Mouse (Mus musculus) CH12.LX (cell line): ENCODE results near the gene Retreg3. TPM values are rescaled to one million over a fixed set of nuclear protein-coding genes. Genes with fewer than 3 reads are reported as not detected.

Experiments used
- DNase-seq: peaks from one replicate; pipeline ENCODE4 v3.0.0-alpha.2; 2013; ENCODE audit errors: extremely low read depth
- H3K27ac ChIP-seq: 2 replicates; pipeline ENCODE4 v1.5.1; 2012; ENCODE audit warnings: low read depth, mild to moderate bottlenecking, control low read depth, moderate library complexity; ENCODE audit not compliant: insufficient read depth
- H3K27me3 ChIP-seq: replicated peaks from 2 replicates; pipeline ENCODE3; 2012; ENCODE audit warnings: inconsistent platforms
- H3K36me3 ChIP-seq, 2 experiments: replicated peaks in 1 of 2; 2 replicates each; pipeline versions ENCODE3 to v1.6.1; 2012; ENCODE audit warnings: inconsistent platforms in 1 of 2, low read length in 1 of 2, mild to moderate bottlenecking in 1 of 2, mixed read lengths in 1 of 2, moderate library complexity in 1 of 2; ENCODE audit not compliant: control insufficient read depth in 1 of 2, insufficient read depth in 1 of 2
- H3K4me1 ChIP-seq, 2 experiments: 2 replicates each; pipeline ENCODE4 v1.6.1; 2012; ENCODE audit warnings: inconsistent platforms in 1 of 2, moderate library complexity in 1 of 2; ENCODE audit not compliant: insufficient read depth in 2 of 2, control insufficient read depth in 1 of 2
- H3K4me2 ChIP-seq: 2 replicates; pipeline ENCODE4 v1.6.1; 2012; ENCODE audit warnings: low read depth, mild to moderate bottlenecking, control low read depth; ENCODE audit not compliant: poor library complexity, insufficient read depth, severe bottlenecking
- H3K4me3 ChIP-seq, 3 experiments: fragments of 150-350 bp in 1 of 3; sonication (generic) in 1 of 3; replicated peaks in 1 of 3; 2 replicates each; pipeline versions ENCODE3 to v1.5.1; 2011 to 2012; ENCODE audit warnings: low read depth in 2 of 3, low read length in 2 of 3, mild to moderate bottlenecking in 2 of 3, moderate library complexity in 2 of 3, control low read depth in 1 of 3, improper control_type of control experiment in 1 of 3, inconsistent platforms in 1 of 3, mixed read lengths in 1 of 3; ENCODE audit not compliant: poor library complexity in 1 of 3
- H3K79me2 ChIP-seq: replicated peaks from 2 replicates; pipeline ENCODE4 v1.6.1; 2012; ENCODE audit warnings: mild to moderate bottlenecking, moderate library complexity; ENCODE audit not compliant: control insufficient read depth, poor library complexity, insufficient read depth, severe bottlenecking; ENCODE audit errors: extremely low read depth
- H3K9ac ChIP-seq: 2 replicates; pipeline ENCODE4 v1.6.1; 2012; ENCODE audit warnings: low read depth, mild to moderate bottlenecking, control low read depth, moderate library complexity; ENCODE audit not compliant: insufficient read depth
- H3K9me3 ChIP-seq: replicated peaks from 2 replicates; pipeline ENCODE3; 2012; ENCODE audit warnings: low read length, inconsistent platforms, mixed read lengths
- BHLHE40 ChIP-seq: IDR thresholded peaks from 2 replicates; pipeline ENCODE4 v1.6.1; 2011; ENCODE audit warnings: mild to moderate bottlenecking, low read depth, low read length, improper control_type of control experiment
- CHD1 ChIP-seq: IDR thresholded peaks from 2 replicates; pipeline ENCODE4 v1.6.1; 2012; ENCODE audit warnings: low read depth, low read length, improper control_type of control experiment, inconsistent platforms
- CHD2 ChIP-seq: IDR thresholded peaks from 2 replicates; pipeline ENCODE4 v1.6.1; 2011; ENCODE audit warnings: low read length, improper control_type of control experiment
- CTCF ChIP-seq, 2 experiments: IDR thresholded peaks in 1 of 2; conservative IDR thresholded peaks in 1 of 2; 2 replicates each; pipeline ENCODE4 v1.5.1; 2011 to 2012; ENCODE audit warnings: low read depth in 2 of 2, low read length in 2 of 2, improper control_type of control experiment in 1 of 2, inconsistent platforms in 1 of 2, mild to moderate bottlenecking in 1 of 2, moderate library complexity in 1 of 2
- E2F4 ChIP-seq: IDR thresholded peaks from 2 replicates; pipeline ENCODE4 v1.6.1; 2011; ENCODE audit warnings: low read depth, low read length, improper control_type of control experiment; ENCODE audit not compliant: insufficient replicate concordance
- ELF1 ChIP-seq: IDR thresholded peaks from 2 replicates; pipeline ENCODE4 v1.6.1; 2014; ENCODE audit warnings: low read depth, mild to moderate bottlenecking, inconsistent platforms, low read length, improper control_type of control experiment
- EP300 ChIP-seq: IDR thresholded peaks from 2 replicates; pipeline ENCODE4 v1.6.1; 2011; ENCODE audit warnings: low read length, improper control_type of control experiment
- ETS1 ChIP-seq: conservative IDR thresholded peaks from 2 replicates; pipeline ENCODE4 v1.6.1; 2012; ENCODE audit warnings: low read depth, mild to moderate bottlenecking, inconsistent platforms, low read length, improper control_type of control experiment, moderate library complexity
- GABPA ChIP-seq: IDR thresholded peaks from 2 replicates; pipeline ENCODE4 v1.6.1; 2012; ENCODE audit warnings: low read depth, low read length, improper control_type of control experiment, inconsistent platforms; ENCODE audit not compliant: insufficient replicate concordance
- HCFC1 ChIP-seq: IDR thresholded peaks from 2 replicates; pipeline ENCODE4 v1.6.1; 2012; ENCODE audit warnings: low read depth, mild to moderate bottlenecking, inconsistent platforms, low read length, improper control_type of control experiment
- IRF4 ChIP-seq: IDR thresholded peaks from 2 replicates; pipeline ENCODE4 v1.6.1; 2014; ENCODE audit warnings: low read depth, mild to moderate bottlenecking, inconsistent platforms, low read length, improper control_type of control experiment
- JUN ChIP-seq: IDR thresholded peaks from 2 replicates; pipeline ENCODE4 v1.6.1; 2011; ENCODE audit warnings: low read depth, mild to moderate bottlenecking, low read length, improper control_type of control experiment, moderate library complexity; ENCODE audit not compliant: insufficient read depth
- JUND ChIP-seq: conservative IDR thresholded peaks from 2 replicates; pipeline ENCODE4 v1.6.1; 2011; ENCODE audit warnings: low read depth, low read length, improper control_type of control experiment
- KAT2A ChIP-seq: IDR thresholded peaks from 2 replicates; pipeline ENCODE4 v1.6.1; 2012; ENCODE audit warnings: low read length, improper control_type of control experiment, inconsistent platforms; ENCODE audit not compliant: insufficient replicate concordance
- MAFK ChIP-seq: IDR thresholded peaks from 2 replicates; pipeline ENCODE4 v1.6.1; 2011; ENCODE audit warnings: low read length, improper control_type of control experiment; ENCODE audit not compliant: insufficient replicate concordance
- MAX ChIP-seq: IDR thresholded peaks from 2 replicates; pipeline ENCODE4 v1.6.1; 2011; ENCODE audit warnings: low read length, improper control_type of control experiment
- MAZ ChIP-seq: IDR thresholded peaks from 2 replicates; pipeline ENCODE4 v1.6.1; 2012; ENCODE audit warnings: low read depth, mild to moderate bottlenecking, inconsistent platforms, low read length, improper control_type of control experiment, moderate library complexity
- MEF2A ChIP-seq: IDR thresholded peaks from 2 replicates; pipeline ENCODE4 v1.6.1; 2014; ENCODE audit warnings: low read depth, mild to moderate bottlenecking, inconsistent platforms, low read length, improper control_type of control experiment, borderline replicate concordance
- MXI1 ChIP-seq: IDR thresholded peaks from 2 replicates; pipeline ENCODE4 v1.6.1; 2011; ENCODE audit warnings: mild to moderate bottlenecking, low read depth, low read length, improper control_type of control experiment
- MYC ChIP-seq: IDR thresholded peaks from 2 replicates; pipeline ENCODE4 v1.6.1; 2011; ENCODE audit warnings: low read depth, mild to moderate bottlenecking, improper control_type of control experiment, low read length
- NELFE ChIP-seq: IDR thresholded peaks from 2 replicates; pipeline ENCODE4 v1.6.1; 2011; ENCODE audit warnings: low read depth, low read length, improper control_type of control experiment
- NRF1 ChIP-seq: IDR thresholded peaks from 2 replicates; pipeline ENCODE4 v1.6.1; 2014; ENCODE audit warnings: low read depth, mild to moderate bottlenecking, inconsistent platforms, low read length, improper control_type of control experiment, moderate library complexity
- PAX5 ChIP-seq: IDR thresholded peaks from 2 replicates; pipeline ENCODE4 v1.6.1; 2012; ENCODE audit warnings: low read length, inconsistent platforms, mixed read lengths
- POLR2A ChIP-seq: IDR thresholded peaks from 2 replicates; pipeline ENCODE4 v1.6.1; 2011; ENCODE audit warnings: low read depth, mild to moderate bottlenecking, improper control_type of control experiment, low read length
- POLR2AphosphoS2 ChIP-seq: IDR thresholded peaks from 2 replicates; pipeline ENCODE4 v1.6.1; 2011; ENCODE audit warnings: low read depth, low read length, improper control_type of control experiment
- RAD21 ChIP-seq: IDR thresholded peaks from 2 replicates; pipeline ENCODE4 v1.6.1; 2011; ENCODE audit warnings: low read depth, mild to moderate bottlenecking, low read length, improper control_type of control experiment, moderate library complexity
- SIN3A ChIP-seq: IDR thresholded peaks from 2 replicates; pipeline ENCODE4 v1.6.1; 2012; ENCODE audit warnings: low read length, improper control_type of control experiment, inconsistent platforms
- SMC3 ChIP-seq: IDR thresholded peaks from 2 replicates; pipeline ENCODE4 v1.6.1; 2011; ENCODE audit warnings: low read depth, low read length, improper control_type of control experiment
- TBP ChIP-seq: conservative IDR thresholded peaks from 2 replicates; pipeline ENCODE4 v1.6.1; 2011; ENCODE audit warnings: low read depth, low read length, improper control_type of control experiment
- TCF12 ChIP-seq: IDR thresholded peaks from 2 replicates; pipeline ENCODE4 v1.6.1; 2014; ENCODE audit warnings: low read depth, mild to moderate bottlenecking, inconsistent platforms, low read length, improper control_type of control experiment
- UBTF ChIP-seq: IDR thresholded peaks from 2 replicates; pipeline ENCODE4 v1.6.1; 2012; ENCODE audit warnings: low read depth, mild to moderate bottlenecking, inconsistent platforms, low read length, improper control_type of control experiment, moderate library complexity
- USF1 ChIP-seq: IDR thresholded peaks from 2 replicates; pipeline ENCODE4 v1.6.1; 2014; ENCODE audit warnings: low read depth, mild to moderate bottlenecking, inconsistent platforms, low read length, improper control_type of control experiment
- USF2 ChIP-seq: conservative IDR thresholded peaks from 2 replicates; pipeline ENCODE4 v1.6.1; 2011; ENCODE audit warnings: low read depth, low read length, improper control_type of control experiment
- ZC3H11A ChIP-seq: IDR thresholded peaks from 2 replicates; pipeline ENCODE4 v1.6.1; 2012; ENCODE audit warnings: low read depth, mild to moderate bottlenecking, inconsistent platforms, low read length, improper control_type of control experiment
- ZKSCAN1 ChIP-seq: IDR thresholded peaks from 2 replicates; pipeline ENCODE4 v1.6.1; 2012; ENCODE audit warnings: low read depth, inconsistent platforms, low read length, improper control_type of control experiment, borderline replicate concordance
- ZMIZ1 ChIP-seq: IDR thresholded peaks from 2 replicates; pipeline ENCODE4 v1.6.1; 2012; ENCODE audit warnings: low read depth, mild to moderate bottlenecking, inconsistent platforms, low read length, improper control_type of control experiment
- ZNF384 ChIP-seq: IDR thresholded peaks from 2 replicates; pipeline ENCODE4 v1.6.1; 2012; ENCODE audit warnings: low read depth, low read length, improper control_type of control experiment, inconsistent platforms
- dilution Hi-C: fragments of 300-500 bp; cut with MboI; formaldehyde crosslinking; loops from 2 replicates; pipeline ENCODE4 v1.14.3; 2020; ENCODE audit warnings: low sequenced_read_pairs; ENCODE audit not compliant: extremely low pct_unique_long_range_greater_than_20kb, extremely low pct_ligation_motif_present
- in situ Hi-C: fragments of 300-500 bp; cut with MboI; formaldehyde crosslinking; loops from 3 replicates; pipeline ENCODE4 v1.14.3; 2019; ENCODE audit warnings: low sequenced_read_pairs, low pct_ligation_motif_present, low pct_unique_long_range_greater_than_20kb, mixed read lengths
- polyA plus RNA-seq: library from polyadenylated mRNA; unstranded; fragments of >175 nt; gene quantifications from 2 replicates; pipeline ENCODE4 v1.2.1, GENCODE M21; 2012; ENCODE audit warnings: low read depth; ENCODE audit not compliant: insufficient read length
- total RNA-seq, 2 experiments: library from RNA; depleted of rRNA; stranded (reverse); fragments of 300-350 nt in 1 of 2; fragments of >200 nt in 1 of 2; gene quantifications; 2 replicates each; pipeline ENCODE4 v1.2.3; 2012 to 2014

Gene Retreg3
- total RNA-seq (2012; rRNA removed) (46.5 and 48.2 TPM in 2 replicates), total RNA-seq (2014; rRNA removed) (50.3 and 55.9 TPM in 2 replicates), polyA plus RNA-seq (53.6 and 54.3 TPM in 2 replicates)

GRCm38 (mm10) chr11:101119761-101120544 lies at the start of gene Retreg3, which contains the start of gene Tubg1:
Retreg3 (minus strand) TSS chr11:101119893.
Tubg1 (plus strand) TSS chr11:101119938.
- Histone ChIP-seq H3K4me2 (peak within 1 kb of the TSS; percentile 76), H3K36me3 (peaks cover 27 to 51% of the 10 kb centered on the region in 2 experiments), H3K27ac (peak within 1 kb of the TSS; percentile 69), H3K4me1 (peaks cover 20 to 58% of the 10 kb centered on the region in 2 experiments), H3K27me3 (no peaks in the 10 kb centered on the region), H3K9me3 (no peaks in the 10 kb centered on the region), H3K4me3 (peak within 1 kb of the TSS; percentile 69 to 95 (median 82)), H3K9ac (peak within 1 kb of the TSS; percentile 87), H3K79me2 (peaks cover 58% of the 10 kb centered on the region)
- dilution Hi-C loops (no loop called here), in situ Hi-C loops (no loop called here)
- peak; percentile 100 for DNase-seq
- TF ChIP-seq USF1, result 0 out of 2 replicates have a peak, but pooled peaks have one; percentile 6
- peak; percentile 87 for TF ChIP-seq MXI1
- peak; percentile 93 for TF ChIP-seq NRF1
- no peak for TF ChIP-seq CHD1
- peak; percentile 63; the same call in 1 of the 2 replicates for TF ChIP-seq BHLHE40
- TF ChIP-seq MAFK, result no peak
- TF ChIP-seq E2F4, result peak; percentile 96
- peak; percentile 85; the same call in 1 of the 2 replicates for TF ChIP-seq KAT2A
- no peak; the same call in 1 of the 2 replicates for TF ChIP-seq GABPA
- TF ChIP-seq RAD21, result no peak; the same call in 1 of the 2 replicates
- no peak for TF ChIP-seq ZKSCAN1
- TF ChIP-seq JUND, result no peak
- peak; percentile 93 for TF ChIP-seq ZMIZ1
- TF ChIP-seq IRF4, result peak; percentile 66
- TF ChIP-seq ETS1, result peak; percentile 26; the same call in 1 of the 2 replicates
- peak; percentile 86 for TF ChIP-seq HCFC1
- peak; percentile 73; the same call in 1 of the 2 replicates for TF ChIP-seq TBP
- TF ChIP-seq MEF2A, result peak; percentile 74
- TF ChIP-seq ZC3H11A, result no peak
- no peak for TF ChIP-seq EP300
- no peak for TF ChIP-seq PAX5
- no peak for TF ChIP-seq ZNF384
- TF ChIP-seq UBTF, result 0 out of 2 replicates have a peak, but pooled peaks have one; percentile 16
- TF ChIP-seq SMC3, result 0 out of 2 replicates have a peak, but pooled peaks have one; percentile 2
- TF ChIP-seq MAX, result peak; percentile 95
- TF ChIP-seq NELFE, result peak; percentile 97
- TF ChIP-seq POLR2AphosphoS2, result peak; percentile 86
- TF ChIP-seq CTCF (conservative IDR thresholded peaks at IDR 0.05 in 1 of 2, IDR thresholded peaks at IDR 0.05 in 1 of 2; ENCODE audit: low read depth in 2 of 2, low read length in 2 of 2), result no peak
- TF ChIP-seq ELF1, result peak; percentile 96
- no peak for TF ChIP-seq USF2
- TF ChIP-seq POLR2A, result peak; percentile 99
- TF ChIP-seq TCF12, result peak; percentile 90
- 0 out of 2 replicates have a peak, but pooled peaks have one; percentile 38 for TF ChIP-seq CHD2
- TF ChIP-seq MYC, result peak; percentile 86
- peak; percentile 90 for TF ChIP-seq MAZ
- TF ChIP-seq JUN, result peak; percentile 13; the same call in 1 of the 2 replicates
- peak; percentile 90 for TF ChIP-seq SIN3A
